Mouse (Mus musculus): ENCODE data around the gene Jag1. TPM values are rescaled to one million over a fixed set of nuclear protein-coding genes. Genes with fewer than 3 reads are reported as not detected.
A peak's percentile ranks its signal among the peaks of the same experiment; 100 is the strongest.

Jag1 gene
- polyA plus RNA-seq (2012; fragmentation: generic; extraction: Trizol) = 4.0 TPM
- long read RNA-seq, experiment 1, partial matches to known transcripts = 0 of 3 reads
- long read RNA-seq, experiment 1, other reads (novel, unspliced or antisense) = 3 of 3 reads
- long read RNA-seq, experiment 2, full-length matches to known transcripts = 1 of 6 reads
- long read RNA-seq, experiment 2, partial matches to known transcripts = 4 of 6 reads
- long read RNA-seq, experiment 2, other reads (novel, unspliced or antisense) = 1 of 6 reads

- peaks cover 50% of the 10 kb centered on the region for H3K79me2 ChIP-seq (ENCODE audit: control insufficient read depth, insufficient read depth)
- H3ac ChIP-seq (ENCODE audit: control insufficient read depth, insufficient read length, low read depth) = peak within 1 kb of the TSS; percentile 72
- H3K36me3 ChIP-seq (ENCODE audit: control insufficient read depth, insufficient read depth) = peaks cover 4% of the 10 kb centered on the region
- no peaks in the 10 kb centered on the region for H3K27me3 ChIP-seq (ENCODE audit: control insufficient read depth, insufficient read depth, insufficient read length)
- TF ChIP-seq MAX (IDR thresholded peaks at IDR 0.05) (peak; percentile 37), MYOG (IDR thresholded peaks at IDR 0.05; ENCODE audit: control insufficient read depth, extremely low read depth, insufficient read length) (no peak)
- peaks cover 33% of the 10 kb centered on the region for H3K79me3 ChIP-seq (ENCODE audit: low read depth)
- peak within 1 kb of the TSS; percentile 56 for H3K4me3 ChIP-seq (ENCODE audit: insufficient read depth, poor library complexity, severe bottlenecking)
Measured at GRCm38 (mm10) chr2:137116025-137116674, at the start of gene Jag1. Gene Jag1 (minus strand): TSS chr2:137116644.

GRCm38 (mm10) chr2:137156018-137156417 lies 39.6 kb upstream of the Jag1 start:
- Histone ChIP-seq H3K4me3 (ENCODE audit: insufficient read depth, poor library complexity, severe bottlenecking) (no peak overlapping the region), H3K36me3 (ENCODE audit: control insufficient read depth, insufficient read depth) (no peaks in the 10 kb centered on the region), H3ac (ENCODE audit: control insufficient read depth, insufficient read length, low read depth) (no peak overlapping the region), H3K79me2 (ENCODE audit: control insufficient read depth, insufficient read depth) (no peaks in the 10 kb centered on the region), H3K27me3 (ENCODE audit: control insufficient read depth, insufficient read depth, insufficient read length) (no peaks in the 10 kb centered on the region), H3K79me3 (ENCODE audit: low read depth) (no peaks in the 10 kb centered on the region)
- TF ChIP-seq USF1 (IDR thresholded peaks at IDR 0.05; ENCODE audit: low read depth) = no peak
- TF ChIP-seq MYOD1 (IDR thresholded peaks at IDR 0.05; ENCODE audit: control insufficient read depth, insufficient read length, low read depth) = no peak
- TF ChIP-seq MAX (IDR thresholded peaks at IDR 0.05) = no peak
- TF ChIP-seq CTCF (IDR thresholded peaks at IDR 0.05; ENCODE audit: control insufficient read depth, insufficient read depth, insufficient read length) = no peak
- TF ChIP-seq CEBPB (IDR thresholded peaks at IDR 0.05; ENCODE audit: low read depth) = no peak
- no peak for TF ChIP-seq FOSL1 (IDR thresholded peaks at IDR 0.05; ENCODE audit: insufficient read depth, low read length, poor library complexity, severe bottlenecking)
- TF ChIP-seq MYOG (IDR thresholded peaks at IDR 0.05; ENCODE audit: control insufficient read depth, extremely low read depth, insufficient read length) = no peak

- Histone ChIP-seq H3K27me3 (ENCODE audit: control insufficient read depth, insufficient read depth, insufficient read length) (no peaks in the 10 kb centered on the region), H3K79me3 (ENCODE audit: low read depth) (no peaks in the 10 kb centered on the region), H3ac (ENCODE audit: control insufficient read depth, insufficient read length, low read depth) (no peak overlapping the region), H3K4me3 (ENCODE audit: insufficient read depth, poor library complexity, severe bottlenecking) (no peak overlapping the region), H3K79me2 (ENCODE audit: control insufficient read depth, insufficient read depth) (no peaks in the 10 kb centered on the region), H3K36me3 (ENCODE audit: control insufficient read depth, insufficient read depth) (no peaks in the 10 kb centered on the region)
- TF ChIP-seq USF1 (IDR thresholded peaks at IDR 0.05; ENCODE audit: low read depth) (no peak), MYOG (IDR thresholded peaks at IDR 0.05; ENCODE audit: control insufficient read depth, extremely low read depth, insufficient read length) (no peak), FOSL1 (IDR thresholded peaks at IDR 0.05; ENCODE audit: insufficient read depth, low read length, poor library complexity, severe bottlenecking) (no peak), CTCF (IDR thresholded peaks at IDR 0.05; ENCODE audit: control insufficient read depth, insufficient read depth, insufficient read length) (no peak), MYOD1 (IDR thresholded peaks at IDR 0.05; ENCODE audit: control insufficient read depth, insufficient read length, low read depth) (no peak), MAX (IDR thresholded peaks at IDR 0.05) (no peak), CEBPB (IDR thresholded peaks at IDR 0.05; ENCODE audit: low read depth) (no peak)
Measured at GRCm38 (mm10) chr2:137153825-137154224, 37.4 kb upstream of the Jag1 start.

- no peak overlapping the region for H3ac ChIP-seq (ENCODE audit: control insufficient read depth, insufficient read length, low read depth)
- TF ChIP-seq CEBPB (IDR thresholded peaks at IDR 0.05; ENCODE audit: low read depth) (no peak), FOSL1 (IDR thresholded peaks at IDR 0.05; ENCODE audit: insufficient read depth, low read length, poor library complexity, severe bottlenecking) (no peak), CTCF (IDR thresholded peaks at IDR 0.05; ENCODE audit: control insufficient read depth, insufficient read depth, insufficient read length) (no peak), USF1 (IDR thresholded peaks at IDR 0.05; ENCODE audit: low read depth) (no peak), MYOD1 (IDR thresholded peaks at IDR 0.05; ENCODE audit: control insufficient read depth, insufficient read length, low read depth) (no peak), MYOG (IDR thresholded peaks at IDR 0.05; ENCODE audit: control insufficient read depth, extremely low read depth, insufficient read length) (no peak)
Measured at GRCm38 (mm10) chr2:137153172-137153667, 36.8 kb upstream of the Jag1 start.

GRCm38 (mm10) chr2:137150953-137151352 lies 34.5 kb upstream of the Jag1 start:
- Histone ChIP-seq H3ac (ENCODE audit: control insufficient read depth, insufficient read length, low read depth) (no peak overlapping the region), H3K36me3 (ENCODE audit: control insufficient read depth, insufficient read depth) (no peaks in the 10 kb centered on the region), H3K79me3 (ENCODE audit: low read depth) (no peaks in the 10 kb centered on the region), H3K27me3 (ENCODE audit: control insufficient read depth, insufficient read depth, insufficient read length) (no peaks in the 10 kb centered on the region), H3K79me2 (ENCODE audit: control insufficient read depth, insufficient read depth) (no peaks in the 10 kb centered on the region), H3K4me3 (ENCODE audit: insufficient read depth, poor library complexity, severe bottlenecking) (no peak overlapping the region)
- no peak for TF ChIP-seq USF1 (IDR thresholded peaks at IDR 0.05; ENCODE audit: low read depth)
- no peak for TF ChIP-seq MYOG (IDR thresholded peaks at IDR 0.05; ENCODE audit: control insufficient read depth, extremely low read depth, insufficient read length)
- TF ChIP-seq MAX (IDR thresholded peaks at IDR 0.05) = no peak
- TF ChIP-seq CTCF (IDR thresholded peaks at IDR 0.05; ENCODE audit: control insufficient read depth, insufficient read depth, insufficient read length) = no peak
- no peak for TF ChIP-seq CEBPB (IDR thresholded peaks at IDR 0.05; ENCODE audit: low read depth)
- no peak for TF ChIP-seq FOSL1 (IDR thresholded peaks at IDR 0.05; ENCODE audit: insufficient read depth, low read length, poor library complexity, severe bottlenecking)
- TF ChIP-seq MYOD1 (IDR thresholded peaks at IDR 0.05; ENCODE audit: control insufficient read depth, insufficient read length, low read depth) = no peak

More at GRCm38 (mm10) chr2:137153172-137153667, 36.8 kb upstream of the Jag1 start:
- H3K79me3 ChIP-seq (ENCODE audit: low read depth) = no peaks in the 10 kb centered on the region
- no peaks in the 10 kb centered on the region for H3K27me3 ChIP-seq (ENCODE audit: control insufficient read depth, insufficient read depth, insufficient read length)
- H3K36me3 ChIP-seq (ENCODE audit: control insufficient read depth, insufficient read depth) = no peaks in the 10 kb centered on the region
- no peaks in the 10 kb centered on the region for H3K79me2 ChIP-seq (ENCODE audit: control insufficient read depth, insufficient read depth)
- H3K4me3 ChIP-seq (ENCODE audit: insufficient read depth, poor library complexity, severe bottlenecking) = no peak overlapping the region

Measured in C2C12 (cell line).